Mouse (Mus musculus): ENCODE measurements around the gene Gm11213.

Gene Gm11213

DNA sequence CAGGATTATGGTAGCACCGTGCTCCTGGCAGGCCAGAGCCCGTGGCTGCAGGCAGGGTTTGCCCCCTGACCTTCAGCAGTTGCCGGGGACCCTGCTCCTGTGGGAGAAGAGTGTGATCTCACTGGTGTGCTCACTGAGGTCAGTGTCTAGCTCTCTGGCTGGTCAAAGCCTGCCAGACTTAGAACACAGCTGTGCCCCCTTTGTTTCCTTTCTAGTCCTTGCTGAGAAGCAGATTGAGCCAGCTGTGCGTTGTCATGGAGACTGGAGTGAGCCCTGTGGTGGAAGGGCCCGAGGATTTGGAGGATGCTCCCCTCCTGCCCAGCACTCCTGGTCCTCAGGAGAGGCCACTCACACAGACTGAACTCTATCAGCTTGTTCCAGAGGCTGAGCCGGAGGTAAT is 25.0 kb downstream of the Gm11213 start:
- DNase-seq (ENCODE audit: low spot score) = no peak

DNA sequence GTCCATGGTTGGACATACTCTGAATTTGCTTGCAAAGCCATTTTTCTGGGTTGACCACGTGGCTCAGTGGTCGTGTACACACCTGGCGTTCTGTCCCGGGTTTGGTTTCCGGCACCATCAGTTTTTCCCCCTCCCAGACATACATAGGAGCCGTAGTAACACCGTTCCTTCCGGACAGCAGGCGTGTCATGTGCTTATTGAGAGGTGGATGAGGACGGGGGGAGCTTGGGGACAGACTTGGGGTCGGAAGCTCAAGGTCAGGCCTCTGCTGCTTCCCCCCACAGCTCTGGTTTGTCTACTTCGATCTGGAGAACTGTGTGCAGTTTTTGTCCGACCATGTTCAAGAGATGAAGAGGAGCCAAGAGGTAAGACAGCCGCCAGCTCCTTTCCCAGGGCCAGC is 25.4 kb downstream of the Gm11213 start:
- no peak for DNase-seq (ENCODE audit: low spot score)

DNA sequence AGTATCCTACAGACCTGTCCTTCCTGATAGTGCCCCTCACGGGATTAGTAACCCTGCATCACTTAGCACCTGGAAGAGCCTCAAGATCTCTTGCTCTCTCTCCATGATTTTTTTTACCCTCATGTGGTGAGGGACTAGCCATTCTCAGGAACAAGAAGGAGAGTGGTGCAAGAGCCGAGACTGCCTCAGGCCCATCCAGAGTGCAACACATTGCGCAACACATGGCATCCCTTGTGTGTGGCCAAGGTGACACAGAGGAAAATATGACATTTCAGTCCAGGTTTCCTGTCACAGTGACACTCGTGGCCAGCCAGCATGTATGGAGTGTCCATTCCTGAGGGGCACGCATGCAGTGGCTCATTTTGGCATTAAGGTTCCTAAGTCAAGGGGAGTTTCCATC is 32.4 kb downstream of the Gm11213 start:
- DNase-seq (ENCODE audit: low spot score) = no peak

DNA sequence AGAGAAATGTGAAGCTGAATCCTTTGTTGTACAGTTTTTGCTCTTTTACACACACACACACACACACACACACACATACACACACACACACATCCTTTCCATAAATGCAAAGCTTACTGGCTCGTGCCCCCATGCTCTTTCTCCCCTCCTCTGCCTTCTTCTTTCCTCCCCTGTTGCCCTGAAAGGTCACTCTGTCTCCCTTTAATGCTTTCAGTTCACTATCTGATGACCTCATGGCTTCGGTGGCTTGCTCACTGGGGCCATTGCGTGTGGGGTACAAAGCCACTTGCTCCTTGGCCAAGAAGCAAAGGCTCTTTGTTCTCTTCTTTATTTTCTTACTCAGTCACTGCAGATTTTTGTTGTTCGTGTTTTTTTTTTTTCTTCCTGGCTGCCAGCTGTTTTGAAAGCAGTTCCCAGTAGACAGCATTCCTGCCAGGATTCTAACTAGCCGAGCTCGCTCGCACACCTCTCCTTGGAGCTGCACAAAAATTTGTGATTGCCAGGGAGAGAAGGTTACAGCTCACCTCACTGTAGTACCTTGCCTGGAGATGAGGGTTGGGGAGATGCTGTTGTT is 34.8 kb downstream of the Gm11213 start:
- no peak for DNase-seq (ENCODE audit: low spot score)

DNA sequence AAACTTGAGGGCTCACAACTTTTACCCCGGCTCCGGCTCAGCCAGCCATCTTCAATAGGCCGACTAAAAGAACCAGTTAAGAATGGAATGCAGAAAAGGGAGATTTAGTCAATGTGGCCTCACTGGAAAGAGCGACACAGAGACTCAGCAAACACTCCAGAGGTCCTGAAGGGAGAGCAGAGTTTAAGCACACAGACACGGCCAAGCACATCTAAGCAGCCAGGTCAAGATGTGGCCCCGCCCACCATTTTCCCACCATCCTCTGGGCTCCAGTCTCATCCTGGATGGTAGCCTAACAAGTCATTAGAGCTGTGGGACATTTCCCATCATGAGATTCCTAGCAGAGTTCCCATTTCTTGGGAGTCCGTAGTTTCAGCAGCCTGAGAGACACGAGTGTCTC is 35.7 kb downstream of the Gm11213 start:
- no peak for DNase-seq (ENCODE audit: low spot score)

DNA sequence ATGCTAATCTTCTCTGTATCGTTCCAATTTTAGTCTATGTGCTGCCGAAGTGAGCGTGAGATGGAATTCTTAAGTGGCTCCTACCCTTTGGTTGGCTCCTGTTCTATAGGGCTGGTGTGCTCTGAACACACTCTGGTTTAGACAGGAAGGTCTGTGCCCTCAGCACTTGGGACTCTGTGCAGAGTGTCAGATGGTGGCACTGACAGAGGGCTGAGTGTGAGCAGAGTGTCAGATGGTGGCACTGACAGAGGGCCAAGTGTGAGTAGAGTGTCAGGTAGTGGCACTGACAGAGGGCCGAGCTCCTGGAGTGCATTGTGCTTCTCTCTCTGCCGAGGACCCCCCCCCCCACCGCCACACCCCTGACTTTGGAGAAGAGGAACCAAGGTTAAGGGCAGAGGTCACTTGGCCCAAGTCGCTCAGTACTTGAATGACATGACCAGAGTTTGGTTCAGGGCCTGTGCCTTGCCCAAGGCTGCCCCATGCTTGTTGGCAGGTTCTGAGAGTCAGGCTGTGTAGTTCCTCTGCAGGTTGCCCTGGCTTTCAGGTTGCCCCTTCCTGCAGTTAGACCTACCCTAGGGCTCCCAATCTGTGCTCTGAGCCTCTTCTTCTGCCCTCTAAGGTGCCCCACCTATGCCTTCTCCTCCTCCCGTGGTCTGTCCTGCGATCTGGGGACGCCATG is 37.2 kb downstream of the Gm11213 start:
- DNase-seq (ENCODE audit: low spot score) = no peak

DNA sequence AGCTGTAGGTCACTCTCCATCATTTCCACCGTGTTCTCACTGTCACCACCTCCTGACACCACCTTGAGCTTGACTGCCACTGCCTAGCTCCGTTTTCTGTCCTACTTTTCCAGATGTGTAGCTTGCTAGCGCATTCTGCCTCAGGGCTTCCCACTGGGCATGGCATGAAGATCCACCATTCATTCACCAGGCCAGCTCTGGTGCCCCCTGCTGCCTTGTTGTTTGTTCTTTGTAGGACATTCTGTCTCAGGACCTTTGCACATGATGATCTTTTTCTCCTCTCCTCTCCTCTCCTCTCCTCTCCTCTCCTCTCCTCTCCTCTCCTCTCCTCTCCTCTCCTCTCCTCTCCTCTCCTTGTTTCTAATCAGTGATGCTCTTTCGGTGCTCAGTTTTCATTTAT is 42.3 kb downstream of the Gm11213 start:
- no peak for DNase-seq (ENCODE audit: low spot score)

DNA sequence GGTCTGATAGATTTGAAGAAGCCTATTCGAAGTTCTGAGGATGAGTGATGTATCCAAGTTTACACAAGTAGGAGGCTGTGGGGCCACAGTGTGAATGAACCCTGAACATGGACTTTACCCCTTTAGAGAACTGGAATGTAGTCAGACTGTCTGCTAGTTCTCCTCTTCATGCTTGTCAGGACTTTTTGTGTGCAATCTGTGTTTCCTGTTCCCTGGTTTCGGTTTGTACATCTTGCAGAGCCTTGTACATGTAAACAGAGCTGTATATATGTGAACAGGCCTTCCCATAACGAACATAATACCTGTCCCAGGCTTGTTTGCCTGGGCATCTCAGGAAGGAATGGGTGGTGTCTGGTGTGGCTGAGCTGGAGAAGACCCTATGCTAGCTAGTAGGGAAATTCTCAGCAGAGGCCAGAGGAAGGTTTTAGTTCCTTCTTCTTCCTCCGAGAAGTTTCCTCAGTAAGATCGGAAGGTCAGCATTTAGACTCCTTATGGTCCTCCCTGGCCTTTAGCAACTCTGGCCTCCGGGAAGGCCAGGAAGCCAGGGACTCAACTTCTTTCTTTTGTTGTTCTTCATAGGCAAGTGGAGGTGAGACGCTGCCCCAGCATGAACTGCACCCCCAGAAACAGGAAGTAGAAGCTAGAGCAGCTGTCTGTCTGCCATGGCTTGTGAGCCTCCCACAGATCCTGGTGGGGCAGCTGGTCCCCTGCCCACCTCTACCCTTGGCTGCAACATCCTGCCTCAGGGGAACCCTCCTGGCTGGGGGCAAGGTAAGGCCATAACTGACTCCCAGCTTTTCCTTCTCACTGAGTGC is 43.0 kb downstream of the Gm11213 start:
- DNase-seq (ENCODE audit: low spot score) = no peak

DNA sequence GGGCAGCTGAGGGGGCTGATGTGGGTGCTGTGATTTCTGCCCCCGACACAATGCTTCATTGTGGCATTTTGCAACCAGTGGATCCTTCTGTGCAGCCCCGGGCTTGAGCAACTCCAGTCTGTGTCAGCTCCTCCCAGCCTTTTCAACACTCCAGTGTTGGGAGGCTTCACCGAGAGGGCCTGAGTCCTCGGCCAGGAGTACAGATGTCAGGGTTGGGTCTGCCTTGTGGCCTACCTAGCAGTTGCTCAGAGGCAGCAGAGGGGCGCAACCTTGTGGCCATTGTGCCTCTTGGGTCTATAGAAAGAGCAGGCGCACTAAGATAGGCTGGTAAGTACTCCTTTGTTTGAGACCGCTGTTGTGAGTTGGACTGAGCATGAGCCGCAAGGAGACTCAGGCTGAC is 45.0 kb downstream of the Gm11213 start:
- DNase-seq (ENCODE audit: low spot score) = no peak

DNA sequence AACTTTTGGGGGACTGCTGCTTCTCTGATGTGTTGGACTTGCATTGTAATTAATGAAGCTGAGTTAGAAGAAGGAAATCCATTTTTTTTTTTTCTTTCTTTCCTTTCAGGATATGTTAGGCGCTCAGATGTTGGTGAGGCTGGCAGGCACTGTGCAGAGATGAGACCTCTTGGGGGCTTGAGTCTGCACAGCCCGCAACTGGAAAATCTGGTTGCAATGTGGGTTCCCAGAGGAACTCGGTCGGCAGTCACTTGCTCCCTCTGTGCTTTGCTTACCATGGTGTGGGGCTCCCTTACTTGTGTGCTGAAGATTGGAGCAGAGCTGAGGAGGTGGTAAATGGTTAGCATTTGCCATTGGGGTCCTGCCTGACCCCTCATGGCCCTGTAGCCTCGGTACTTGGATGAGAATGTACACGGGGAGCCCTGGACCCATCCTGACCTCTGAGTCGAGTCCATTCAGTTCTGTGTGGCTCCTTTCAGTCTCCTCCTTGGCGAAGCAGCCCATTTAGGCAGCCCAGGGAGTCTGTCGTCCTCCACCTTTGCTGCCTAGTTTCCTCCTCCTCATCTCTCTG is 45.8 kb downstream of the Gm11213 start:
- no peak for DNase-seq (ENCODE audit: low spot score)

DNA sequence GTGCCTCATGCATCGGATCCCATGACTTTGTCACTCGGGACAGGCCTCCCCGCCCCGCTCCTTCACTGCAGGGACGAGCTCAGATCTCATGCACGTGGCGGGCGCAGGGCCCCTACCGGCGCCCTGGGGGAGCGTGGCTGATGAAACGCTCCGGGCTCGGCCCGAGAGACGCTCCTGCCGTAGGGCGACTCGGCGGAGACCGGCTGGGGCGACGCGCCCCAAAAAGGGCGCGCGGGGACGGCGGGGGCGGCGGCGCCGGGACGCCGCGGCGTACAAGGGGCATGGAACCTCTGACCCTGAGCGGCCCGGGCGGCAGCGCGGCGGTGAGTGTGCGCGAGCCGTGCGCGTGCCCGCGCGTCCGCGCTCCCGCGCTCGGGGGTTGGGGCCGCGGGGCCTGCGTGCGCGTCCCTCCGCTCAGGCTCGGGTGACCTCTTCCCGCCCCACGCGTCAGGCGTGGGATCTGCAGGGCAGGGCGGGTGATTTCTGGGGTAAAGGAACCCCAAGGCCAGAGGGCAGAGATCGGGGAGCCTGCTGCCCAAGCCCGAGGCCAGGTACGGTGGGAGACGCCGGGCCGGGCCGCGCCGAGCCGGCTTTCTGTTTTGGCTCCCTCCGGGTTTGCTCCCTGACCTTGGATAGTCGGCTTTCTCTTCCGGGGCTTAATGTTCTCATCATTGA is 46.5 kb downstream of the Gm11213 start, which contains the start of gene Tmem268:
Gene Tmem268, plus strand, starts transcription at position 375 of the 675 bp plus-strand sequence.
- DNase-seq (ENCODE audit: low spot score) = peak; percentile 87

DNA sequence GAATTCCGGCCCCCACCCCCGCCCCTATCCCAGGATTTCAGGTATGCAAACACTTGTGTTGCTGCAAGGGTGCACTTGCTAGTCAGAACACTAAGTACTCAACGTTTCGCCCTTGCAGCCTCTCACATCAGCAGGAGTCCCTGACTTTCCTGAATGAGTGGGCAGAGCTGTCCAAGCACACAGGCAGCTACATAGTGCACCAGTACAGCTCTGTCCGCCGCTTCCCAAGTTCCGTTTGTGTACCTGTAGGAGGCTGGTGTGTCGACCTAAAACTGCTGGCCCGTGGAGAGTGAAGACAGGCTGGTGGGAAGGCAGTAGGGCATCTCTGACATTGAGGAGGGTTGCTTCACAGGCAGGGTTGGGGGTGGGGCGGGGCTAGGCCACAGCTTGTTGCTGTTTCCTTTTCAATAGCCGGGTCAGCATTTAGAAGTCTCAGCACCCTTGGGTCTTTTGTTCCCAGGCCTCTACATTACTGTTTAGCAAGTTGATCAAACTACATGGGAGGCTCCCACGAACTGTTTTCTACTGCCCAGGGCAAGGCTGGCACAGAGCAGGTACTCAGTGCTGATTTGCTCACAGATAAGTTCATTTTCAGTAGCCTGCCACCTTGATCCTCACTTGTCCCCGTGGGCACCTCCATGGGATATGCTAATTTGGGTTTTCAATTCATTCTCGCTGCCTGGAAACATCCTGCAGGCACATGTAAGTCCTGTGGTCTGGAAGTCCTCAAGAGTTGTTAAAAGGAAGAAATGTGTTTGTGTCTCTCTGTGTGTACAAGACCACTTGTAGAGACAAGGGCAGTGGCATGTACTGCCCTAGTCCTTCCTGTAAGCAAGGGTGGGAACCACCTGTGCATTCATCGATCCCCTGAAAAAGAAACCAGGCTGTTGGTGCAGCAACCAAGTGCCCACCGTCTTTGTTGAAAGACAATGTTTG is 47.7 kb downstream of the Gm11213 start:
- DNase-seq (ENCODE audit: low spot score) = no peak

DNA sequence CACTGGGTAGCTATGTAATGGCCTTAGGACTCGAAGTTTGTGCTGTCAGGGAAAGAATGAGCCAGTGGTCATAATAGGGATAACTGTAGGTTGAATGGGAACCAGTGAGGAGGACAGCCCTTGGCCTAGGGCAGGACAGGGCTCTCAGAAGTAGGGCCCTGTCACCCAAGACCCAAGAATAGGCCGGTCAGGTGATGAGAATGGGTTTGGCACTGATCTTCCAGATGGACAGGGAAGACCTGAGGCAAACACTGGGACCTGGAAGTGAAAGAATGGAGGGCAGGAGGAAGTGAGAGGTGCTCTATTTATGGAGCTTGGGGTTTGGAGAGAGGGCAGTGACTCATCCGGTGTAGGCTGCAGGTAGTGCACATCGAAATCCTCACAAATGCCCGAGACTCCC is 48.4 kb downstream of the Gm11213 start:
- no peak for DNase-seq (ENCODE audit: low spot score)

DNA sequence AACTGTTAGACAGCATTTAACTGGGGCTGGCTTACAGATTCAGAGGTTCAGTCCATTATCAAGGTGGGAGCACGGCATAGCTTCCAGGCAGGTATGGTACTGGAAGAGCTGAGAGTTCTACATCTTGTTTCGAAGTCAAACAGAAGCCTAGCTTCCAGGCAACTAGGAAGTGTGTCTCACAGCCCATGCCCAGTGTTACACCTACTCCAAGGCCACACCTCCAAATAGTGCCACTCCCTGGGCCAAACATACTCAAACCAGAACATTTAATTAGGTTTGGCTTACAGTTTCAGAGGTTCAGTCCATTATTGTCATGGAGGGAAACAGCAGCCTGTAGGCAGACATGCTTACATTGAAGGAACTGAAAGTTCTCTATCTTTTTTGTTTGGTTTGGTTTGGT is 50.0 kb downstream of the Gm11213 start:
- no peak for DNase-seq (ENCODE audit: low spot score)

DNA sequence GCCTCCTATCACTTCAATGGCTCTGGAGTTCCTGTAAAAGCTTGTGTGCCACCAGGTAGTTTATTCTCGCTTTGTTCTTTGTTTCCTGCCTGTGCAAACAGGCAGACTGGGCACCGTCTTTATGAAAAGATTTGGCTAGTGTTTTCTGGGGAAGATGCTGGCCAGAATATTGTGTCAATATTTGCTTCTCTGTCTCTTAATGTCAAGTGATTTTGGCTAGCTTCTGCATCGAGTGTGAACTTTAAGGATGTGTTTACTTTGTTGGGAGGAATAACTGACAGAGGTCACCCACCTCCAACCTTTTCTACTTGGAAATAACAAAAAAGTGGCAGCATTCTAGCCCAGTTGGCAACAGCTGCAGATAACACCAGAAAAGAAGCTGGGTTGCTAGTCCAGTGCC is 50.4 kb downstream of the Gm11213 start:
- no peak for DNase-seq (ENCODE audit: low spot score)

DNA sequence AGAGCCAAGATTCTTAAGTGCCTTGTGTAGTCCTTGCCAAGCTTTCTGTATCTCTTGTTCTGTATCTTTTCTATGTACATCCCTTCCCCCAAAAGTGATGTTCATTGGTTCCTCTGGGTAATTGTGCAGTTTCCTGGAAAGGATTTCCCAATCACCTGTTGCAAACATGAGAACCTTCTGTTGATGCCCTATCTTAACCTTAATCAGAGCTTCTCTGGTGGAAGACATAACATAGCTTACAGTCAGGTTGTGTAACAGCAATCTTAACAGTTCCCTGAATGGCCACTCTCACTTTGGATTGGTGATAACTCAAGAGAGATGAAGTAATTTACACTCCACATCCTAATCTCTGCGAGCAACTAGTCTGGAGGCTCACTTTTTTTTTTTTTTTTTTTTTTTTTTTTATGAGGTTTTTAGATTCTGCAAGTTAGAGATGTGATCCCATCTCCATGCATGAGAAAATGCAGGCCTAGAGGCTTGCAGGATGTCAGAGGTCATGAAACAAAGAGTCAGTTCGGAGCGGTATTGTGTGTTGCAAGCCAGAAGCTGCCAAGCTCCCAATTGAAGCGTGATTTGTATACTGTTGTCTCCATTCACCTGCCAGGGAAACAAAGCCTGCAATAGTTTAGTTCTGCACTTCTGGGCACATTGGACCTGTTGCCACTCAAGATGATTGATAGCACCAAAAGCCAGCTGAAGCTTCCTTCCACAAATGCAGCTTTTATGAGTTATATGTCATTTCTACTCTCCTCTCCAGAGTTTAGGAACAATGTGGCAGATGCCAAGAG is 51.1 kb downstream of the Gm11213 start:
- no peak for DNase-seq (ENCODE audit: low spot score)

DNA sequence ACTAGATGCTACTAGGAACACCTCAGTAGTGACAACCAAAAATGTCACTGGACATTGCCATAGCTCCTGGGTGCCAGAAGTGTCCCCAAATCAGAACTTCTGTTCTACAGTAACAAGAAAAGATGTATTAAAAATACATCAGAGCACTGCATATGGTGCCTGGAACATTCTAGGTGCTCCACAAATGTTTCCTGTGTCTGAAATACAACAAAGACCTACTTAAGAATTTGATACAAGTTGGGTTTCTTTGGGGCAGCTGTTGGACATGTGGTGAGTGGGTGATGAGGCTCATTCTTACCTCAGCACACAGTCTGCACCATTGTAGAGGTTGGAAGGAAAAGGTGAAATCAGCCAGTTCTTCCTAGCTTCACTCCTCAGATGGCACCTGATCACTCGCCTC is 52.2 kb downstream of the Gm11213 start:
- DNase-seq (ENCODE audit: low spot score) = no peak

DNA sequence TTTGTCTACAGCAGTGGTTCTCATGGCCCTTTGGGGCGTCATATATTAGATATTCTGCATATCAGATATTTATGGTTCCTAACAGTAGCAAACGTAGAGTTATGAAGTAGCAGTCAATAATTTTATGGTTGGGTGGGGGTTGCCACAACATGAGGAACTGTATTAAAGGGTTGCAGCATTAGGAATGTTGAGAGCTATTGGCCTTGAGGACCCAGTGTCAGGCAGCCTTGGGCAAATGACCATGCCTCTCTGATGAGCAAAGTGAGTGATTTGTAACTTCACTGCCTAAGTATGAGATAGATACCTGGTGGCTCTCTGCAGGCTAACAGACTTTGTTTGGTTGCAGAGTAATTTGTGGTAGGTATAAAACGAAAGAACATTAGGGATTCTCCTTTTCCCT is 54.2 kb downstream of the Gm11213 start:
- DNase-seq (ENCODE audit: low spot score) = no peak

DNA sequence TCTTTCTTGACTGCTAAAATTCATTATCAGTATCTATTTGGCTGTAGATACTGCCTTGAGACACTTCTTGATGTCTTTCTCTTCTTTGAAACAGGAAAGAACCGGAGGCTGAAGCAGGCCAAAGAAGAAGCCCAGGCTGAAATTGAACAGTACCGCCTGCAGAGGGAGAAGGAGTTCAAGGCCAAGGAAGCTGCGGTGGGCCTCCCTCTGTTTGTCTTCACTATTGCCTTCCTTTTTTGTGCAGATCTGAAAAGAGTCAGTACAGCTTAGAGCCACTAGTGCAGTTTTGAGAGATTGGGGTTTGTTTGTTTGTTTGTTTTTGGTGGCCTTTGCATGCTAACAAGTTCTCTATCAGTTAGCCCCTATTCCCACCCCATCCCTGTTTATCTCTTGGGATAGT is 56.6 kb downstream of the Gm11213 start:
- no peak for DNase-seq (ENCODE audit: low spot score)

DNA sequence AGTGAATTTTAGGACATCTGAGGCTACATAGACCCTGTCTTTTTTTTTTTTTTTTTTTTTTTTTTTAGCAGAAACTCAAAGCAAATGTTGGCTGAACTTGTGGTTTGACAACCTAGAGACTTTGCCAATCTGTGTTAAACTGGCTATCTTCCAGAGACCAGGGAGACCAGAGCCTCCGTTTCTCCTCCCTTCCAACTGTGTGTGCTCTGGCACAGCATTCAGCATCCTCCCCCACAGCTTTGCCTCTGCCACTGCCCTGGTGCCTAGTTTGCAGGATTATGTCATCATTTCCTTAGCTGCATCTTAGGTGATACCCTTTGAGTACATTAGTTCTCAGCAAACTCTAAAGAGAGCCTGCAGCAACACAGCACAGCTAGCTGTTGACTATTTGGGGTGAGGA is 57.3 kb downstream of the Gm11213 start:
- DNase-seq (ENCODE audit: low spot score) = no peak
